ENCODE assay signal across 12 mouse cellular contexts in the genomic region with DNA sequence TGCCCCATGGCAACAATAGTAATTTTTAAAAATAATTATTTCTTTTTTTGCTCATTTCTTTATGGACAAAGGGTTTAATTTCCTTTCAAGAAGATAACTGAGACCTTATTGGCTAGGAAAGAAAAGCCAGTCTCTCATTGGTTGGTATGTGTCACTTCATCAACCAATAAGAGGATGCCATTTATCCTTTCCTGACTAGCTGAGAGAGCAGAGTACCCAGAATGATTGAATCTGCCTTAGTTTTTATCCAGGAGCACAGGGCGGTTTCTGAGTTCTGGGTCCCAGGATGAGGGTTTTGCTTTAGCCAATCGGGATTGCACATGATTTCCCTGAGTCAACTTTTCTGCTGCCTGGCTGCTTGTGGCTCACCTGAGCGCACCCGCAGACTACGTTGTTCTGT. TPM values are rescaled to one million over a fixed set of nuclear protein-coding genes. Genes with fewer than 3 reads are reported as not detected.
DNase-seq lines count a peak whose midpoint lies in the region; ATAC-seq and TF ChIP-seq lines count a peak whose summit lies in the region.
"Had no signal": no experiment of that assay in that cellular context is flagged by ENCODE, and none has a peak within 500 bp of the region (broad histone marks: within the 10 kb centered on the region; RNA-seq: fewer than 3 reads in every experiment).

No protein-coding gene starts in this region.

- H3K4me3 ChIP-seq in forebrain, embryonic 12.5 days (replicated peaks) = peak overlapping the region; percentile 26
- H3K4me3 ChIP-seq in hindbrain, postnatal 0 days (ENCODE audit: low read length) = no peak overlapping the region
- H3K4me3 ChIP-seq in neural tube, embryonic 15.5 days (replicated peaks) = peak overlapping the region; percentile 20
- H3K4me3 ChIP-seq: liver, embryonic 12.5 days had no signal

- H3K4me2 ChIP-seq in forebrain, embryonic 12.5 days = peak overlapping the region; percentile 52
- H3K4me2 ChIP-seq in hindbrain, postnatal 0 days (ENCODE audit: low read depth, low read length) = peak overlapping the region; percentile 66
- peak overlapping the region; percentile 59 for H3K4me2 ChIP-seq in neural tube, embryonic 15.5 days
- H3K4me2 ChIP-seq: liver, embryonic 12.5 days had no signal

- H3K9me3 ChIP-seq in forebrain, embryonic 12.5 days = no peaks in the 10 kb centered on the region
- no peaks in the 10 kb centered on the region for H3K9me3 ChIP-seq in hindbrain, postnatal 0 days (ENCODE audit: low read length)
- H3K9me3 ChIP-seq in neural tube, embryonic 15.5 days (replicated peaks) = no peaks in the 10 kb centered on the region
- H3K9me3 ChIP-seq: liver, embryonic 12.5 days had no signal

- peaks cover 80% of the 10 kb centered on the region for H3K4me1 ChIP-seq in forebrain, embryonic 12.5 days
- H3K4me1 ChIP-seq in hindbrain, postnatal 0 days (ENCODE audit: insufficient read depth, low read length) = peaks cover 3% of the 10 kb centered on the region; the same call in 1 of the 2 replicates
- H3K4me1 ChIP-seq in neural tube, embryonic 15.5 days = peaks cover 73% of the 10 kb centered on the region
- H3K4me1 ChIP-seq: liver, embryonic 12.5 days had no signal

- H3K9ac ChIP-seq in forebrain, embryonic 12.5 days = peak overlapping the region; percentile 38; the same call in 1 of the 2 replicates
- 0 out of 2 replicates have a peak overlapping the region, but pooled peaks have one; percentile 15 for H3K9ac ChIP-seq in hindbrain, postnatal 0 days (replicated peaks; ENCODE audit: low read length)
- H3K9ac ChIP-seq in neural tube, embryonic 15.5 days (replicated peaks) = no peak overlapping the region
- H3K9ac ChIP-seq: liver, embryonic 12.5 days had no signal

- DNase-seq in R1 (ENCODE audit: low read depth, low spot score) = peak; percentile 70
- peak; percentile 62 for DNase-seq in hindbrain, postnatal 0 days (ENCODE audit: low spot score)
- no peak for DNase-seq in heart, adult 11 months
- DNase-seq in frontal cortex, adult 2 months (ENCODE audit: extremely low spot score in 1 of 2, low spot score in 1 of 2) = no peak
- no peak for DNase-seq in adrenal gland, adult 2 months
- DNase-seq: cerebellum, adult 2 months; gastrocnemius, postnatal 14 days; kidney, adult 9 months had no signal

- peak overlapping the region; percentile 95 for H3K27ac ChIP-seq in forebrain, embryonic 12.5 days
- H3K27ac ChIP-seq in hindbrain, postnatal 0 days = no peak overlapping the region
- H3K27ac ChIP-seq in neural tube, embryonic 15.5 days (replicated peaks) = peak overlapping the region; percentile 82
- H3K27ac ChIP-seq: liver, embryonic 12.5 days had no signal

- no peak for ATAC-seq in forebrain, embryonic 12.5 days (ENCODE audit: low FRiP score)
- ATAC-seq in hindbrain, postnatal 0 days = no peak
- no peak for ATAC-seq in neural tube, embryonic 15.5 days (ENCODE audit: low FRiP score)
- ATAC-seq: liver, embryonic 12.5 days; lung, postnatal 0 days had no signal

- 79% methylated on average over 5 of the region's 5 CpGs for WGBS in forebrain, embryonic 12.5 days
- WGBS in hindbrain, postnatal 0 days = 66% methylated on average over 5 of the region's 5 CpGs
- WGBS in neural tube, embryonic 15.5 days = 47% methylated on average over 5 of the region's 5 CpGs

- 0 out of 2 replicates have a peak, but pooled peaks cover 3% of the 10 kb centered on the region for H3K36me3 ChIP-seq in forebrain, embryonic 12.5 days (replicated peaks)
- H3K36me3 ChIP-seq in hindbrain, postnatal 0 days (ENCODE audit: insufficient read depth, low read length) = 0 out of 2 replicates have a peak, but pooled peaks cover 3% of the 10 kb centered on the region
- no peaks in the 10 kb centered on the region for H3K36me3 ChIP-seq in neural tube, embryonic 15.5 days
- H3K36me3 ChIP-seq: liver, embryonic 12.5 days had no signal

- peaks cover 22% of the 10 kb centered on the region for H3K27me3 ChIP-seq in forebrain, embryonic 12.5 days
- H3K27me3 ChIP-seq in hindbrain, postnatal 0 days (ENCODE audit: insufficient read depth, low read length) = no peaks in the 10 kb centered on the region
- H3K27me3 ChIP-seq in neural tube, embryonic 15.5 days (replicated peaks) = no peaks in the 10 kb centered on the region

- no peak for TF ChIP-seq CTCF in hindbrain, postnatal 0 days (IDR thresholded peaks at IDR 0.05; ENCODE audit: low read depth)

RNA-seq across cellular contexts. Expression of a gene that starts 10.2 kb away (rescaled TPM):
- 55.2 and 57.4 TPM in 2 replicates for polyA plus RNA-seq in forebrain, embryonic 12.5 days (2016; fragmentation: Nextera tagmentation; extraction: Ambion mirVana)
- total RNA-seq in hindbrain, postnatal 0 days (2014; rRNA removed) = 36.6 and 43.0 TPM in 2 replicates
- polyA plus RNA-seq in hindbrain, postnatal 0 days (2015; fragmentation: Nextera tagmentation; extraction: Ambion mirVana) = 49.3 and 54.4 TPM in 2 replicates
- polyA plus RNA-seq in neural tube, embryonic 15.5 days (2015; fragmentation: Nextera tagmentation; extraction: Ambion mirVana) = 55.7 and 58.6 TPM in 2 replicates
- polyA plus RNA-seq in frontal cortex, adult 2 months (2012; rRNA removed) = 23.0 and 24.1 TPM in 2 replicates
- total RNA-seq in adrenal gland, adult 2 months (2021) = 10 to 100 TPM; 36.7 to 41.4 TPM
- polyA plus RNA-seq in adrenal gland, adult 2 months (2012; rRNA removed) = 22.9 and 33.3 TPM in 2 replicates

RNA-seq across cellular contexts. Expression of a gene that starts 27.8 kb away (rescaled TPM):
- 0.29 TPM in 1 of 2 replicates, not detected in the other for polyA plus RNA-seq in forebrain, embryonic 12.5 days (2016; fragmentation: Nextera tagmentation; extraction: Ambion mirVana)
- 2.0 and 4.1 TPM in 2 replicates for total RNA-seq in hindbrain, postnatal 0 days (2014; rRNA removed)
- 0.76 and 1.3 TPM in 2 replicates for polyA plus RNA-seq in hindbrain, postnatal 0 days (2015; fragmentation: Nextera tagmentation; extraction: Ambion mirVana)
- 1.3 and 10.5 TPM in 2 replicates for polyA plus RNA-seq in neural tube, embryonic 15.5 days (2015; fragmentation: Nextera tagmentation; extraction: Ambion mirVana)
- polyA plus RNA-seq in frontal cortex, adult 2 months (2012; rRNA removed) = 3.1 and 4.7 TPM in 2 replicates
- 10 to 100 TPM in 1 of 2 experiments, 1 to 10 TPM in 1; 5.7 to 12.1 TPM for total RNA-seq in adrenal gland, adult 2 months (2021)
- polyA plus RNA-seq in adrenal gland, adult 2 months (2012; rRNA removed) = 6.9 and 9.5 TPM in 2 replicates

RNA-seq across cellular contexts. Expression of a gene that starts 38.3 kb away (rescaled TPM):
- polyA plus RNA-seq in forebrain, embryonic 12.5 days (2016; fragmentation: Nextera tagmentation; extraction: Ambion mirVana) = 22.2 and 23.3 TPM in 2 replicates
- total RNA-seq in hindbrain, postnatal 0 days (2014; rRNA removed) = 10.4 and 13.6 TPM in 2 replicates
- polyA plus RNA-seq in hindbrain, postnatal 0 days (2015; fragmentation: Nextera tagmentation; extraction: Ambion mirVana) = 6.4 and 6.9 TPM in 2 replicates
- polyA plus RNA-seq in neural tube, embryonic 15.5 days (2015; fragmentation: Nextera tagmentation; extraction: Ambion mirVana) = 12.6 and 13.5 TPM in 2 replicates
- 6.5 and 7.0 TPM in 2 replicates for polyA plus RNA-seq in frontal cortex, adult 2 months (2012; rRNA removed)
- total RNA-seq in adrenal gland, adult 2 months (2021) = 10 to 100 TPM; 13.0 to 13.3 TPM
- 14.0 and 14.4 TPM in 2 replicates for polyA plus RNA-seq in adrenal gland, adult 2 months (2012; rRNA removed)

Comparison
In these comparisons a context has a peak if more than half of its experiments do, and no peak if none do; other contexts are left out.
1. DNase-seq: peak in R1 (single experiment) and hindbrain, postnatal 0 days (single experiment); none in heart, adult 11 months (single experiment), frontal cortex, adult 2 months (0 of 2) and adrenal gland, adult 2 months (single experiment).
2. Peak in every context shown above with its lines, with median percentiles within 50 percentile points of each other: H3K4me2 ChIP-seq.